Mouse (Mus musculus) heart, postnatal 36 days (tissue): Measurements from ENCODE around the gene Sucnr1. TPM values are rescaled to one million over a fixed set of nuclear protein-coding genes. Genes with fewer than 3 reads are reported as not detected.

Experiments
- DNase-seq, 2 experiments: peaks; one replicate each; pipeline ENCODE4 v3.0.0; 2021 to 2022
- intact Hi-C: fragments of 180-260 bp; cut with DNase I; formaldehyde crosslinking; loops from one replicate; pipeline ENCODE4 v1.15.1; 2025
- total RNA-seq, 2 experiments: library from RNA; stranded (reverse); gene quantifications; 2 replicates each; pipeline ENCODE4 v1.2.3; 2021

The Sucnr1 gene
- total RNA-seq, 2 experiments from 2014 or later, result not detected

GRCm38 (mm10) chr3:60111135-60111710, 29.6 kb downstream of the Sucnr1 start:
- intact Hi-C loops, result loop anchor here (2.0 to 5.0 kb wide), 2 partner anchors 240 to 789 kb away; no protein-coding TSS in a partner anchor
- DNase-seq, result no peak

GRCm38 (mm10) chr3:60111889-60112646, 30.4 kb downstream of the Sucnr1 start:
- no peak for DNase-seq
- intact Hi-C loops, result loop anchor here (2.0 to 5.0 kb wide), 2 partner anchors 241 to 790 kb away; no protein-coding TSS in a partner anchor

- no peak for DNase-seq
- intact Hi-C loops, result loop anchor here (5.0 kb wide), 1 partner anchor 792 kb away; no protein-coding TSS in a partner anchor
Measured at GRCm38 (mm10) chr3:60114571-60114970, 32.9 kb downstream of the Sucnr1 start.

- intact Hi-C loops, result no loop called here
- DNase-seq, result no peak
Measured at GRCm38 (mm10) chr3:60121449-60121848, 39.8 kb downstream of the Sucnr1 start.

- intact Hi-C loops, result no loop called here
- no peak for DNase-seq
Measured at GRCm38 (mm10) chr3:60123859-60124794, 42.5 kb downstream of the Sucnr1 start.

DNA sequence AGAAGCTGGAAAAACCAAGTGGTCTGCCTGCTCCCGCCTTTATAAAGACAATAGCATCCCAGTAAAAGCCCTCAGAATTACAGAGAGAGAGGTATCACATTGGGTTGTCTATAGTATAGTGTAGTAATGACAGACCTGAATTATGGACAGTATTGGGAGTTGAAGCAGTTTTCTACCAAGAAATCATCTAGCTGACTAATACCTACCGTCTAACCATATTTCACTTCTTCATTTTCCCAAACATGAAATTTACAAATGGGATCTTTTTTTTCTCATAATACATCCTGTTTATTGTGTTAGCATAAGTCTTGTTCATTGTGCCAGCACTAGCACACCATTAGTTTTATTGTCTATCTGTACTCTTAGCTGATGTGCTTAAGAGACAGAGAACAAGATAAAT, 44.9 kb downstream of the Sucnr1 start:
- DNase-seq, result no peak
- intact Hi-C loops, result no loop called here

DNA sequence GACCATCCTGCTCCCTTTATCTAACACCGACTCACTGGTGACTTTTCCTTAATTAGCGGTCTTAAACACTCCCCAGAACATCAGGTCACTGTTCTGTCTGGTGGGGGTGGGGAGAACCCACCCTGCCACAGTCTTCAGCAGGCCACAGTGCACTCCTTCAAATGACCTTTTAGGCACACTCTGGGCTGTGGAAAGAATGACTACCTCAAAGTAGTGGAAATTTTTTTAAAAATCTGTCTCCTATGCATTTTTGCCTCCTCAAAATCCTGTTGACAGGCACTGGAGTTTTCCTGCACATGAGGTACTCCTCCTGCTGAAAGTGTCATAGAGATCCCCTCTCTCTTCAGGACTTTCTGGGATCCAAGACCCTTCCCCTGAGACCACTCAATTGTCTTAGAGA, 46.6 kb downstream of the Sucnr1 start:
- no peak for DNase-seq
- intact Hi-C loops, result no loop called here

DNA sequence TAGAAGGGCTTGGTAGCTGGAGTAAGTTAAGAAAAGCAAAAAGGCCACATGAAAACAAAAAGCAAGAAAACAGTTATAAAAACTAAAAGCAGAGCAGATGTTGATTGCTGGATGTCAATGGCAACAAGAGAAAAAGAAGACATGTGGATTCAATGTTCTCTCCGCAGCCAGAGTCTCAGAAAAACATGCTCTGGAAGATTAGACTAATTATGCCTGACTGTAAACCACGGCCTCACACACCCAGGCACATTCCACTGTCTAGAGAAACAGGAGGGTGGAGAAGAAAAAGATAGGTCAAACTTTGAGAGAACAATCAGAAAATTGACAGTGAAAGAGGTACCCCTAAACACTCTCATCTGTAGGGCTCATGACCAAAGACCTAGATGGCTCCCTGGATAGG, 54.1 kb downstream of the Sucnr1 start:
- DNase-seq, result no peak
- intact Hi-C loops, result no loop called here

Other genes with a start within 250 kb of the Sucnr1 start
- not detected for gene Gm8298, start 220.8 kb upstream of the Sucnr1 start, total RNA-seq
- gene C130079G13Rik, start 156.7 kb upstream of the Sucnr1 start, total RNA-seq, result not detected
- not detected for gene Aadacl2, start 75.1 kb upstream of the Sucnr1 start, total RNA-seq
- not detected for gene Aadac, start 56.2 kb upstream of the Sucnr1 start, total RNA-seq